Mouse (Mus musculus): ENCODE data around the gene Mvb12a. TPM values are rescaled to one million over a fixed set of nuclear protein-coding genes. Genes with fewer than 3 reads are reported as not detected.

Gene Mvb12a
- polyA plus RNA-seq, 1 experiment from 2014 or later = 69.0 TPM

- H3K4me3 ChIP-seq = no peak overlapping the region
- 80% methylated on average over 2 of the region's 2 CpGs for WGBS
- no peak overlapping the region for H3K27ac ChIP-seq
- H3K36me3 ChIP-seq = no peaks in the 10 kb centered on the region
- H3K9ac ChIP-seq = no peak overlapping the region
- H3K4me2 ChIP-seq (replicated peaks) = no peak overlapping the region
- peaks cover 10% of the 10 kb centered on the region; the same call in 1 of the 2 replicates for H3K4me1 ChIP-seq
- no peak for ATAC-seq (ENCODE audit: insufficient number of reproducible peaks, insufficient read depth, low FRiP score, low TSS enrichment)
- H3K9me3 ChIP-seq = no peaks in the 10 kb centered on the region
- peaks cover 43% of the 10 kb centered on the region for H3K27me3 ChIP-seq
Measured at GRCm38 (mm10) chr8:71554644-71555043, 11.9 kb downstream of the Mvb12a start.

DNA sequence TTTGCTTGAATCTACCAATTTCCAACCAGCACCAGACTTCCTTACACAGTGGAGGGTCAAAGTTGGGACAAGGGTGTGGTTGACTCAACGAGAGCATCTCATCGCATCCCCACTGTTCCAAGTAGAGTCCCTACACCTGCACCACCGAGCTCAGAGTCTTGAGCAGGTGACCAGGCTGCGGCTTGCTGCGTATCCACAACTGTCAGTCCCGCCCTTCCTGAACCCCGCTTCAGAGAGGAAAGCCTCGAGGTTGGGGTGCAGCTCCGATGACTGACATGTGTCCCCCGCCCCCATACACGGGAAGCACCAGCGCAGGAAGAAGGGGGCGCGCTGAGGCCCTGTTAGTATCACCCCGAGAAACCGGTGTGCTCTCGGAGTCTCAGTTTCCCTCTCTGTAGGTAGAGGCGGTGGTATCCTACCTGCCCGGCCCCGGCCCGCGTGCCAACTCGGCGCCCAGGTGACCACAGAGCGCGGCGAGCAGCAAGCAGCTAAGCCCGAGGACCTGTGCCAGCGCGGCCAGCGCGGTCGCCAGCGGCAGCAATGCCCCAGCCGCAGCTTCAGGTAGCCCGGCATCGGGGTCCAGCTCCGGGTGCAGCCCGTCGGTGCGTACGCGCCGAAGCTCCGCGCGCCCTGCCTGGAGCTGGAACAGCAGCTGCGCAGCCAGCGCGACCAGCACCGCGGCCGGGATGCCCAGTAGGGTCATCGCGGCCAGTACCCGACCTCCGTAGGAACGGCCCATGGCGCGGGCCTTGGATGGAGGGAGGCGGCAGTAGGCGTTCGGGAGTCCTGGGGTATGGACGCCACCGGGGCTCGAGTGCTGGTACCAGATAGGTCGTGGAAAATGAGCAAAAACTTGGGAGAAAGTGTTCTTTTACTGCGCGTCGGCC lies 15.6 kb downstream of the Mvb12a start, which contains the start of gene Tmem221:
Gene Tmem221 (minus strand): TSS at position 801 of the 887 bp plus-strand sequence.
- no peak within 1 kb of the TSS for H3K27ac ChIP-seq
- peaks cover 7% of the 10 kb centered on the region; the same call in 1 of the 2 replicates for H3K4me1 ChIP-seq
- peaks cover 78% of the 10 kb centered on the region for H3K27me3 ChIP-seq
- no peaks in the 10 kb centered on the region for H3K36me3 ChIP-seq
- 4% methylated on average over 70 of the region's 70 CpGs for WGBS
- H3K4me2 ChIP-seq (replicated peaks) = peak within 1 kb of the TSS; percentile 50
- H3K4me3 ChIP-seq = peak within 1 kb of the TSS; percentile 33
- ATAC-seq (ENCODE audit: insufficient number of reproducible peaks, insufficient read depth, low FRiP score, low TSS enrichment) = no peak
- H3K9me3 ChIP-seq = no peaks in the 10 kb centered on the region
- H3K9ac ChIP-seq = peak within 1 kb of the TSS; percentile 17; the same call in 1 of the 2 replicates

- Histone ChIP-seq H3K4me2 (replicated peaks) (peak overlapping the region; percentile 50), H3K27ac (no peak overlapping the region), H3K27me3 (peaks cover 81% of the 10 kb centered on the region), H3K4me1 (peaks cover 7% of the 10 kb centered on the region; the same call in 1 of the 2 replicates), H3K9ac (no peak overlapping the region), H3K36me3 (no peaks in the 10 kb centered on the region), H3K9me3 (no peaks in the 10 kb centered on the region), H3K4me3 (peak overlapping the region; percentile 33)
- WGBS = 2% methylated on average over 23 of the region's 24 CpGs
- ATAC-seq (ENCODE audit: insufficient number of reproducible peaks, insufficient read depth, low FRiP score, low TSS enrichment) = no peak
Measured at GRCm38 (mm10) chr8:71558958-71559690, 16.4 kb downstream of the Mvb12a start.

GRCm38 (mm10) chr8:71560071-71560470 lies 17.3 kb downstream of the Mvb12a start:
- Histone ChIP-seq H3K36me3 (no peaks in the 10 kb centered on the region), H3K4me3 (no peak overlapping the region), H3K4me1 (peaks cover 7% of the 10 kb centered on the region; the same call in 1 of the 2 replicates), H3K9me3 (no peaks in the 10 kb centered on the region), H3K4me2 (replicated peaks) (no peak overlapping the region), H3K27me3 (peaks cover 83% of the 10 kb centered on the region), H3K27ac (no peak overlapping the region), H3K9ac (no peak overlapping the region)
- no peak for ATAC-seq (ENCODE audit: insufficient number of reproducible peaks, insufficient read depth, low FRiP score, low TSS enrichment)
- 80% methylated on average over 3 of the region's 3 CpGs for WGBS

- peaks cover 7% of the 10 kb centered on the region; the same call in 1 of the 2 replicates for H3K4me1 ChIP-seq
- no peaks in the 10 kb centered on the region for H3K36me3 ChIP-seq
- no peaks in the 10 kb centered on the region for H3K9me3 ChIP-seq
- H3K4me3 ChIP-seq = no peak overlapping the region
- no peak overlapping the region for H3K4me2 ChIP-seq (replicated peaks)
- ATAC-seq (ENCODE audit: insufficient number of reproducible peaks, insufficient read depth, low FRiP score, low TSS enrichment) = no peak
- H3K9ac ChIP-seq = no peak overlapping the region
- H3K27ac ChIP-seq = no peak overlapping the region
- H3K27me3 ChIP-seq = peaks cover 82% of the 10 kb centered on the region
- WGBS = 81% methylated on average over 5 of the region's 5 CpGs
Measured at GRCm38 (mm10) chr8:71560765-71561164, 18.0 kb downstream of the Mvb12a start.

GRCm38 (mm10) chr8:71561401-71561800 lies 18.7 kb downstream of the Mvb12a start:
- no peak overlapping the region for H3K27ac ChIP-seq
- H3K4me2 ChIP-seq (replicated peaks) = no peak overlapping the region
- peaks cover 7% of the 10 kb centered on the region; the same call in 1 of the 2 replicates for H3K4me1 ChIP-seq
- no peak overlapping the region for H3K4me3 ChIP-seq
- H3K27me3 ChIP-seq = peaks cover 76% of the 10 kb centered on the region
- H3K9ac ChIP-seq = no peak overlapping the region
- ATAC-seq (ENCODE audit: insufficient number of reproducible peaks, insufficient read depth, low FRiP score, low TSS enrichment) = no peak
- 2% methylated on average over 15 of the region's 15 CpGs for WGBS
- no peaks in the 10 kb centered on the region for H3K9me3 ChIP-seq
- no peaks in the 10 kb centered on the region for H3K36me3 ChIP-seq

DNA sequence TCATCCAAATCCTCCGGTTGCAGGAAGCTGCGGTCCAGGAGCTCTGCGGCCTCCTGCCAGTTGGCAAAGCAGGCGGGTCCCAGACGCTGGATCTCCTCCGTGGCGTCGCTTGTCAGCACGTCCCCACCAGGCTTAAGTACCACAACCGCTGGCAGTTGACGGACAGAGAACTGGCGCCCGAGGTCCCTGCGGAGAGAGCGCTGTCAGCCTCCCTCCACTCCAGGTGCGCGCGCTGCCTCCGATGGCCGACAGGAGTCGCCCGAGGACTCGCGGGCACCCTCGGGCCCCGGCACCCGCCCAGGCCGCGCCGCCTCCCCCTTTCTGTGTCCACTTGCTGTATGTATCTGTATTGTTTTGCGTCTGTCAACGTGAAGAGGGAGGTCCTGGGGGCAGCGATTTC lies 20.0 kb downstream of the Mvb12a start:
- Histone ChIP-seq H3K4me2 (replicated peaks) (peak overlapping the region; percentile 46), H3K4me3 (peak overlapping the region; percentile 23), H3K9me3 (no peaks in the 10 kb centered on the region), H3K4me1 (peaks cover 7% of the 10 kb centered on the region; the same call in 1 of the 2 replicates), H3K27ac (no peak overlapping the region), H3K27me3 (peaks cover 70% of the 10 kb centered on the region), H3K36me3 (no peaks in the 10 kb centered on the region), H3K9ac (0 out of 2 replicates have a peak overlapping the region, but pooled peaks have one; percentile 10)
- no peak for ATAC-seq (ENCODE audit: insufficient number of reproducible peaks, insufficient read depth, low FRiP score, low TSS enrichment)
- under 1% methylated on average over 33 of the region's 33 CpGs for WGBS

DNA sequence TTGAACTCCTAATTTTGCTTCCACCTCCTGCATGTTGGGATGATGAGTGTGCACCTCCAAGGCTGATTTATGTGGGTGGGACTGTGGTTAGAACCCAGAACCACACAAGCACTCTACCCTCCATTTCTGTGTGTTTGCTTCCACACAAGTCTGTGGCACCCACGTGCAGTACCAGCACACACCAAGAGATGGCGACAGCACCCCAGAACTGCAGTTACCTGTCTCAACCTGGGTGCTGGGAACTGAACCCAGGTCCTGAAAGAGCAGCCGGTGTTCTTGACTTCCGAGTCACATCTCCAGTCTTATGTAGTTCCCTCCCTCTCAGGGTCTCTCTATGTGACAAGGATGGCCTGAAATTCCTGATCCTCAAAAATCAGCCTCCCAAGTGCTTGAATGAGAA lies 21.3 kb downstream of the Mvb12a start:
- no peak overlapping the region for H3K9ac ChIP-seq
- H3K4me3 ChIP-seq = no peak overlapping the region
- H3K36me3 ChIP-seq = no peaks in the 10 kb centered on the region
- ATAC-seq (ENCODE audit: insufficient number of reproducible peaks, insufficient read depth, low FRiP score, low TSS enrichment) = no peak
- H3K4me1 ChIP-seq = peaks cover 6% of the 10 kb centered on the region; the same call in 1 of the 2 replicates
- peaks cover 70% of the 10 kb centered on the region for H3K27me3 ChIP-seq
- 90% methylated on average over 4 of the region's 4 CpGs for WGBS
- no peaks in the 10 kb centered on the region for H3K9me3 ChIP-seq
- no peak overlapping the region for H3K27ac ChIP-seq
- no peak overlapping the region for H3K4me2 ChIP-seq (replicated peaks)

- no peaks in the 10 kb centered on the region for H3K36me3 ChIP-seq
- peaks cover 51% of the 10 kb centered on the region for H3K27me3 ChIP-seq
- H3K9me3 ChIP-seq = no peaks in the 10 kb centered on the region
- H3K9ac ChIP-seq = no peak within 1 kb of the TSS
- no peak within 1 kb of the TSS for H3K4me2 ChIP-seq (replicated peaks)
- peaks cover 15% of the 10 kb centered on the region; the same call in 1 of the 2 replicates for H3K4me1 ChIP-seq
- no peak for ATAC-seq (ENCODE audit: insufficient number of reproducible peaks, insufficient read depth, low FRiP score, low TSS enrichment)
- no peak within 1 kb of the TSS for H3K27ac ChIP-seq
- WGBS = 56% methylated on average over 3 of the region's 3 CpGs
- H3K4me3 ChIP-seq = no peak within 1 kb of the TSS
Measured at GRCm38 (mm10) chr8:71566501-71566900, 23.8 kb downstream of the Mvb12a start, which contains the start of gene Nxnl1. TSS of gene Nxnl1 (minus strand) at chr8:71566601.

DNA sequence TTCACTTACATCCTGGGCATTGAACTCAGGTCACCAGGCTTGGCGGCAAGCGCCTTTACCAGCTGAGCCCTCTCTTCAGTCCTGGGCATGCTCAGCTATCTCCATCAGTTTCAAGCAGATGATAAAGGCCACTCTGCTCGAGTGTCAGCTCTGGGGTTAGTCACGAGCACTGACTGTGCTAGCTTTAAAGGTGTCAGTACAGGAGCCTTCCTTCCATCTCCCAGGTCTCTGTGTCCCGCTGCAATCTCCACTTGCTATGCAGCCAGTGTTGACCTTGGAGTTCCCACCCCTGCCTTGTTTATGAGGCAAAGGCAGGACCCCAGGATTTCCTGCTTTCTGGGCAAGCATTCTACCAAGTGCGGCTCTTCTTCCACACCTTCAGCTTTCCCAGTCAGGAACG lies 24.9 kb downstream of the Mvb12a start:
- H3K9me3 ChIP-seq = no peaks in the 10 kb centered on the region
- no peaks in the 10 kb centered on the region for H3K36me3 ChIP-seq
- H3K27me3 ChIP-seq = peaks cover 40% of the 10 kb centered on the region
- H3K9ac ChIP-seq = no peak overlapping the region
- H3K4me3 ChIP-seq = no peak overlapping the region
- peaks cover 16% of the 10 kb centered on the region; the same call in 1 of the 2 replicates for H3K4me1 ChIP-seq
- 69% methylated on average over 7 of the region's 7 CpGs for WGBS
- ATAC-seq (ENCODE audit: insufficient number of reproducible peaks, insufficient read depth, low FRiP score, low TSS enrichment) = no peak
- no peak overlapping the region for H3K4me2 ChIP-seq (replicated peaks)
- no peak overlapping the region for H3K27ac ChIP-seq

DNA sequence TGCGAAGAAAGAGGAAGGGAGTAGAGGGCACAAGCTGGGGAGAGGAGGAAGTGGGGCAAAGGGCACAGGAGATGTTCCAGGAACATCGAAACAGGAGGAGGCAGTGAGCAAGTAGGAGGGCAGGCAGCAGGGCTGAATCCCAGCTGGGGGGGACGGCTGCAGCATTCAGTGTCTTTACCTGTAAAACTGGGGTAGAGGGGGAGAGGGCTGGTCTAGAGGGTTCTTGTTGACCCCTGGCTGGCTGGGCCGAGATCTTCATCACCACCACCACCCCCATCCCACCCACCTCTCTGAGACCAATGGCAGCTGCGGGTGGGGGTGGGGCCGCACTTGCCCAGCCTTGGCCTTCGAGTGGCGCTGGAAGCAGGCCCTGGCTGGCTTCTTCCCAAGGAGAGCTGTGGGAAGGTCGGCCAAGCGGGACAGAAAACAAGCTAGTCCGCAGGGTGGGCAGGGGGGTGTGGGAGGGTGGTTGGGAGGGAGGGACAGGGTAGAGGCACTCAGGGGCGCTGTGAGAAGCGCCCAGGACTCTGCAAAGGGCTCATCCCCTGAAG lies 25.7 kb downstream of the Mvb12a start, which contains the start of gene Slc27a1:
Gene Slc27a1 (plus strand): TSS at position 496 of the 551 bp plus-strand sequence.
- H3K27me3 ChIP-seq = peaks cover 35% of the 10 kb centered on the region
- peaks cover 19% of the 10 kb centered on the region; the same call in 1 of the 2 replicates for H3K4me1 ChIP-seq
- 13% methylated on average over 13 of the region's 13 CpGs for WGBS
- peak within 1 kb of the TSS; percentile 76 for H3K27ac ChIP-seq
- no peaks in the 10 kb centered on the region for H3K9me3 ChIP-seq
- H3K9ac ChIP-seq = peak within 1 kb of the TSS; percentile 46
- H3K4me3 ChIP-seq = peak within 1 kb of the TSS; percentile 60
- peak within 1 kb of the TSS; percentile 70 for H3K4me2 ChIP-seq (replicated peaks)
- no peak for ATAC-seq (ENCODE audit: insufficient number of reproducible peaks, insufficient read depth, low FRiP score, low TSS enrichment)
- H3K36me3 ChIP-seq = no peaks in the 10 kb centered on the region

Data from embryonic facial prominence, embryonic 12.5 days (tissue).